Mouse (Mus musculus) C2C12 (cell line): ENCODE measurements at regions not wholly inside any gene's neighbourhood (a gene's known extent, or its start where the extent isn't known, plus 50 kb on each side); places are given as distances from the start of the nearest gene placed in this dataset.

Source experiments
- H3K27me3 ChIP-seq: one replicate; pipeline ENCODE4 v1.6.1; 2011; ENCODE audit not compliant: control insufficient read depth, insufficient read depth, insufficient read length
- H3K36me3 ChIP-seq: one replicate; pipeline ENCODE4 v1.6.1; 2011; ENCODE audit not compliant: control insufficient read depth, insufficient read depth
- H3K4me3 ChIP-seq: one replicate; pipeline ENCODE4 v1.5.1; 2011; ENCODE audit warnings: mild to moderate bottlenecking, control low read depth; ENCODE audit not compliant: poor library complexity, insufficient read depth, severe bottlenecking
- H3K79me2 ChIP-seq: one replicate; pipeline ENCODE4 v1.6.1; 2011; ENCODE audit not compliant: control insufficient read depth, insufficient read depth
- H3K79me3 ChIP-seq: one replicate; pipeline ENCODE4 v1.6.1; 2011; ENCODE audit warnings: low read depth, control low read depth
- H3ac ChIP-seq: one replicate; pipeline ENCODE3; 2011; ENCODE audit warnings: low read depth; ENCODE audit not compliant: control insufficient read depth, insufficient read length
- CEBPB ChIP-seq: IDR thresholded peaks from one replicate; pipeline ENCODE4 v1.6.1; 2011; ENCODE audit warnings: low read depth, mild to moderate bottlenecking, control low read depth, moderate library complexity
- CTCF ChIP-seq: IDR thresholded peaks from one replicate; pipeline ENCODE4 v1.5.1; 2011; ENCODE audit not compliant: control insufficient read depth, insufficient read depth, insufficient read length
- FOSL1 ChIP-seq: IDR thresholded peaks from one replicate; pipeline ENCODE4 v1.8.0; 2011; ENCODE audit warnings: mild to moderate bottlenecking, low read length; ENCODE audit not compliant: poor library complexity, insufficient read depth, severe bottlenecking
- MAX ChIP-seq: IDR thresholded peaks from one replicate; pipeline ENCODE4 v1.6.1; 2011; ENCODE audit warnings: mild to moderate bottlenecking, control low read depth
- MYOD1 ChIP-seq: IDR thresholded peaks from one replicate; pipeline ENCODE4 v1.6.1; 2011; ENCODE audit warnings: low read depth; ENCODE audit not compliant: control insufficient read depth, insufficient read length
- MYOG ChIP-seq: IDR thresholded peaks from one replicate; pipeline ENCODE4 v1.6.1; 2011; ENCODE audit not compliant: control insufficient read depth, insufficient read length; ENCODE audit errors: extremely low read depth
- USF1 ChIP-seq: IDR thresholded peaks from one replicate; pipeline ENCODE4 v1.6.1; 2011; ENCODE audit warnings: low read depth, mild to moderate bottlenecking, control low read depth, moderate library complexity

- TF ChIP-seq CEBPB (no peak), MYOG (no peak), MAX (no peak), FOSL1 (no peak), CTCF (no peak), MYOD1 (no peak), USF1 (no peak)
- Histone ChIP-seq H3K79me3 (no peaks in the 10 kb centered on the region), H3ac (no peak overlapping the region), H3K27me3 (no peaks in the 10 kb centered on the region), H3K79me2 (no peaks in the 10 kb centered on the region), H3K4me3 (no peak overlapping the region), H3K36me3 (no peaks in the 10 kb centered on the region)
Observed at GRCm38 (mm10) chr5:101124941-101125453, 279.5 kb downstream of the Gpat3 start.

GRCm38 (mm10) chr5:101122914-101123313, 277.4 kb downstream of the Gpat3 start:
- Histone ChIP-seq H3K79me2 (no peaks in the 10 kb centered on the region), H3K4me3 (no peak overlapping the region), H3ac (no peak overlapping the region), H3K27me3 (no peaks in the 10 kb centered on the region), H3K79me3 (no peaks in the 10 kb centered on the region), H3K36me3 (no peaks in the 10 kb centered on the region)
- TF ChIP-seq MYOD1 (no peak), USF1 (no peak), FOSL1 (no peak), MAX (no peak), CEBPB (no peak), MYOG (no peak), CTCF (no peak)

GRCm38 (mm10) chr5:101120509-101121201, 275.1 kb downstream of the Gpat3 start:
- no peak for TF ChIP-seq MYOG
- no peak for TF ChIP-seq MAX
- TF ChIP-seq USF1, result no peak
- TF ChIP-seq FOSL1, result peak; percentile 67
- TF ChIP-seq CTCF, result no peak
- peak; percentile 37 for TF ChIP-seq CEBPB
- Histone ChIP-seq H3K79me3 (no peaks in the 10 kb centered on the region), H3K79me2 (no peaks in the 10 kb centered on the region), H3K36me3 (no peaks in the 10 kb centered on the region), H3ac (no peak overlapping the region), H3K4me3 (no peak overlapping the region), H3K27me3 (no peaks in the 10 kb centered on the region)

GRCm38 (mm10) chr5:101112151-101112769, 266.7 kb downstream of the Gpat3 start:
- Histone ChIP-seq H3K27me3 (no peaks in the 10 kb centered on the region), H3K79me3 (no peaks in the 10 kb centered on the region), H3K4me3 (no peak overlapping the region), H3K79me2 (no peaks in the 10 kb centered on the region), H3ac (no peak overlapping the region), H3K36me3 (no peaks in the 10 kb centered on the region)
- TF ChIP-seq CEBPB, result no peak
- TF ChIP-seq USF1, result no peak

GRCm38 (mm10) chr5:101111619-101112018, 266.1 kb downstream of the Gpat3 start:
- H3K36me3 ChIP-seq, result no peaks in the 10 kb centered on the region
- H3K4me3 ChIP-seq, result no peak overlapping the region
- H3K27me3 ChIP-seq, result no peaks in the 10 kb centered on the region
- H3K79me2 ChIP-seq, result no peaks in the 10 kb centered on the region
- no peak overlapping the region for H3ac ChIP-seq
- H3K79me3 ChIP-seq, result no peaks in the 10 kb centered on the region
- TF ChIP-seq MYOD1, result no peak
- no peak for TF ChIP-seq CEBPB
- no peak for TF ChIP-seq MYOG
- TF ChIP-seq MAX, result no peak
- TF ChIP-seq CTCF, result no peak
- no peak for TF ChIP-seq FOSL1
- no peak for TF ChIP-seq USF1
